Mouse (Mus musculus): ENCODE data around the gene Fgfr1op.
"Not testable (repeated sequence)": the region's sequence is repeated elsewhere in the genome, so short reads cannot be mapped to it uniquely, and the experiment has no call there.

DNA sequence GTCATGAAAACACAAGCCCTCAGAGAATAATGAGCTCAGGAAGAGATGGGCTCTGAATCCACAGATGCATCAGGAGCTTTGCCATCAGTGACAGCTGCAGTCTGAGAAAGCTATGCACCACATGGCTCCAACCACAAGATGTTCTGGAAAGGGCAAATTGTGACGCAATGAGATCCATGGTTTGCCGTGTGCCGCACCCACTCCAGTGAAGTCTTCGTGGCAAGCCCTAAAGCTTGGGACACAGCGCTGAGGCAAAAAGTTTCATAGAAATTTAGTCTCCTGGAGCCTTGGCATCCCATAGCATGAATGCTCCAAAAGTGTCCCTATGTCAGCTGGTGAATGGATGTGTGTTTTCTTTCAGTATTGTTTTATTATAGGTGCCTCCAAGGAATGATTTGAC, 27.2 kb upstream of the Fgfr1op start:
- TF ChIP-seq MYOG (IDR thresholded peaks at IDR 0.05; ENCODE audit: control insufficient read depth in 1 of 3, insufficient read depth in 1 of 3, insufficient read length in 2 of 3, low read depth in 2 of 3); POLR2A (IDR thresholded peaks at IDR 0.05; ENCODE audit: insufficient read length, low read depth); MAX (IDR thresholded peaks at IDR 0.05; ENCODE audit: low read depth); MYOD1 (IDR thresholded peaks at IDR 0.05; ENCODE audit: control insufficient read depth in 1 of 3, insufficient read length in 2 of 3, low read depth in 2 of 3); E2F4 (IDR thresholded peaks at IDR 0.05; ENCODE audit: insufficient read depth); TCF12 (IDR thresholded peaks at IDR 0.05; ENCODE audit: insufficient read depth, poor library complexity, severe bottlenecking): not testable (repeated sequence)
- peak; percentile 73 for TF ChIP-seq CEBPB (IDR thresholded peaks at IDR 0.05; ENCODE audit: insufficient read depth, poor library complexity, severe bottlenecking)
